Mouse (Mus musculus) liver, embryonic 13.5 days (tissue): Measurements from ENCODE around the gene Rhox3g. TPM values are rescaled to one million over a fixed set of nuclear protein-coding genes. Genes with fewer than 3 reads are reported as not detected.
"Not testable (repeated sequence)": the region's sequence is repeated elsewhere in the genome, so short reads cannot be mapped to it uniquely, and the experiment has no call there.

Experiments used
- ATAC-seq: fragments of 200-750 bp; cut with Nextera tagmentation; 2 replicates; pipeline ENCODE4 v1.8.0; 2017; ENCODE audit warnings: low read depth, mild to moderate bottlenecking, moderate number of reproducible peaks, moderate library complexity
- DNase-seq: peaks from one replicate; pipeline ENCODE4 v3.0.0; 2022
- H3K27ac ChIP-seq: fragments of 300-500 bp; sonication (generic); 2 replicates; pipeline ENCODE4 v1.5.1; 2015; ENCODE audit warnings: moderate library complexity, mild to moderate bottlenecking, inconsistent platforms
- H3K27me3 ChIP-seq: fragments of 300-500 bp; sonication (generic); 2 replicates; pipeline ENCODE4 v1.6.1; 2015; ENCODE audit warnings: mild to moderate bottlenecking, inconsistent platforms
- H3K36me3 ChIP-seq: fragments of 300-500 bp; sonication (generic); 2 replicates; pipeline ENCODE4 v1.6.1; 2015; ENCODE audit warnings: mild to moderate bottlenecking, inconsistent platforms
- H3K4me1 ChIP-seq: fragments of 300-500 bp; sonication (generic); replicated peaks from 2 replicates; pipeline ENCODE4 v1.6.1; 2015; ENCODE audit warnings: inconsistent platforms
- H3K4me2 ChIP-seq: fragments of 300-500 bp; sonication (generic); 2 replicates; pipeline ENCODE4 v1.6.1; 2015; ENCODE audit warnings: inconsistent platforms, mild to moderate bottlenecking, moderate library complexity
- H3K4me3 ChIP-seq: fragments of 300-500 bp; sonication (generic); replicated peaks from 2 replicates; pipeline ENCODE4 v1.5.1; 2015; ENCODE audit warnings: mild to moderate bottlenecking, inconsistent platforms
- H3K9ac ChIP-seq: fragments of 300-500 bp; sonication (generic); 2 replicates; pipeline ENCODE4 v1.6.1; 2015; ENCODE audit warnings: mild to moderate bottlenecking, inconsistent platforms
- H3K9me3 ChIP-seq: fragments of 300-500 bp; sonication (generic); replicated peaks from 2 replicates; pipeline ENCODE4 v1.6.1; 2016; ENCODE audit warnings: inconsistent platforms
- WGBS: fragments of 180-500 bp; shearing (Covaris S2); methylation state at CpG from one replicate; pipeline ENCODE4 v1.1.7; 2015; ENCODE audit not compliant: insufficient replicate concordance; 5-methylcytosine and 5-hydroxymethylcytosine counted together
- polyA plus RNA-seq: library from polyadenylated mRNA; unstranded; fragments of >200 nt; fragmentation: Nextera tagmentation; extraction: Ambion mirVana; gene quantifications from 2 replicates; pipeline ENCODE4 v1.2.1, GENCODE M21; 2015

The Rhox3g gene
- not detected in 2 replicates for polyA plus RNA-seq

DNA sequence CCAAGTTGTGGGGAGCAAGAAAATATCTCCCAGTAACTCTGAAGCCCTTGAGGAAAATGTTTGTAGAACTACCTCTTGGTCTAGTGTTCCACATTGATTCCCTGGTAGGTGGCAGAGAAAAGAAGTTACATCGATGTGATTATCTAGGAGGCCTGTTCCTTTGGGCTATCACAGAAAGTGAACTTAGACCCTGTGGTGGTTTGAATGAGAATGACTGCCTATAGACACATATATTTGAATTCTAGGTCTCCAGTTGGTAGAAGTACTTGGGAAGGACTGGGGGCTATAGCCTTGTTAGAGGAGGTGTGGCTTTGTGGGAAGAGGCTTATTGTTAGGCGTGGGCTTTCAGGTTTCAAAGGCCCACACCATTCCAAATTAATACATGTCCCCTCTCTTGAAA lies at the start of gene Rhox3g:
Rhox3g (minus strand) TSS at position 101 of the 400 bp plus-strand sequence.
- not testable (repeated sequence) for H3K4me3 ChIP-seq

DNA sequence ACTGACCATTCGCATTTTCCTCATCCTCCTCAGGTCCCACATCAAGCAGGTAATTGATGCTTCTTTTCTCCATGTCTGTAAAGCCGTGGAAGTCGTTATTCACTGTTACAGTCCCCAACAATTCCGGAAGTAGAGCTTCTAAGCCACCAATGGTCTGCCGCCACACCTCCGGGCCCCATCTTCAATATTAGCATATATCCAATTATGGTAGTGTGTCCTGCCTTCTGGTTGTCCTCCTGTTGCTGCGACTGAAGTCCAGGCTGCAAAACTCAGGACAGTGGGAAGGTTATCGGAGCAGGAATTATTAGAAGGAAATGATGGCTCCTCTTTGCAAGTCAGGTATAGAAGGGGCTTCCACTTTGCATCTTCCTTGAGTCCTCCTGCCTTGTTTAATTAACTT lies 44.8 kb upstream of the Rhox3g start, which contains the start of gene Rhox2h:
Rhox2h (minus strand) TSS at position 101 of the 400 bp plus-strand sequence.
- not testable (repeated sequence) for H3K4me3 ChIP-seq, H3K27ac ChIP-seq, DNase-seq, H3K36me3 ChIP-seq, ATAC-seq, H3K27me3 ChIP-seq, H3K9ac ChIP-seq, H3K4me2 ChIP-seq, H3K4me1 ChIP-seq, H3K9me3 ChIP-seq
- WGBS: 74% methylated on average over 8 of the region's 8 CpGs

More for the DNA sequence above, at the start of gene Rhox3g:
- not testable (repeated sequence) for ATAC-seq, H3K27ac ChIP-seq, H3K4me2 ChIP-seq, DNase-seq, H3K27me3 ChIP-seq, H3K36me3 ChIP-seq, H3K9me3 ChIP-seq, H3K9ac ChIP-seq, H3K4me1 ChIP-seq
- 73% methylated on average over 2 of the region's 2 CpGs for WGBS

DNA sequence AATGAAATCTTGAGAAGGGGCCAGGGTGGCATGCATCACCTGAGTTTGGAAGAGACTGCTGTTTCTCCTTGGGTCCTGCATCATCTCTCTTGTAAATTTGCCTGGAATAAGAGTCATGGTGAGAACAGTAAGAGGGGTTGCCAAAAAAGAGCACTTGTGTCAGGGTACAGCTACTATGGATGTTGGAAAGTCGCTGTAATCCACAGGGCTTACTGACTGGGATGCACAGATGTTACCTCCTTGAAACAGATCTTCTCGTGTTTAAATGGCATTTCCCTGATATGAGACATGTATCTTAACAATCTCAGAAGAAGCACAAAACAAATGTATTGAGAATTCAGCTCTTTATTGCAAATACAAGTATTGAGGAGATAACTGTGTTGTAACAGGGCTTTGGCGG lies 40.3 kb upstream of the Rhox3g start, which contains the start of gene Rhox3h:
Rhox3h (minus strand) TSS at position 101 of the 400 bp plus-strand sequence.
- 71% methylated on average over 1 of the region's 3 CpGs for WGBS
- H3K4me3 ChIP-seq, H3K4me1 ChIP-seq, H3K4me2 ChIP-seq, H3K36me3 ChIP-seq, H3K9ac ChIP-seq, DNase-seq, ATAC-seq, H3K27me3 ChIP-seq, H3K27ac ChIP-seq, H3K9me3 ChIP-seq: not testable (repeated sequence)

DNA sequence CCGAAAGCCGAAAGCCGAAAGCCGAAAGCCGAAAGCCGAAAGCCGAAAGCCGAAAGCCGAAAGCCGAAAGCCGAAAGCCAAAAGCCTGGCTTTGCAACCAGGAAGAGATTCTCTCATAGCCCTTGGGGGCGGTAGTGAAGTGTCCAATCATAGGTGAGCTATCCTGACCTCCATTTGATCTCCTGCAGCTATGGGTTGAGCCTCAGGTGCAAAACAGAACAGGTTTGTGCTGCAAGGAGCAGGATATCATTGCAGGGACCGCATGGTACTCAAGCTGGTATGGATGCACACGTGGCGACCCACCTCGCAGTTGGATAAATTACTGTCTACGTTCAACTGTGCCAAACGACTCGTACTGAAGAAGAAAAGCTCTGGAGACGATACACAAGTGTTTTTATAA lies 22.8 kb upstream of the Rhox3g start, which contains the start of gene Rhox4g:
Rhox4g (minus strand) TSS at position 101 of the 400 bp plus-strand sequence.
- not testable (repeated sequence) for H3K27me3 ChIP-seq, ATAC-seq, H3K27ac ChIP-seq, H3K9ac ChIP-seq, DNase-seq, H3K9me3 ChIP-seq, H3K4me2 ChIP-seq, H3K4me3 ChIP-seq, H3K36me3 ChIP-seq, H3K4me1 ChIP-seq
- 82% methylated on average over 18 of the region's 20 CpGs for WGBS

DNA sequence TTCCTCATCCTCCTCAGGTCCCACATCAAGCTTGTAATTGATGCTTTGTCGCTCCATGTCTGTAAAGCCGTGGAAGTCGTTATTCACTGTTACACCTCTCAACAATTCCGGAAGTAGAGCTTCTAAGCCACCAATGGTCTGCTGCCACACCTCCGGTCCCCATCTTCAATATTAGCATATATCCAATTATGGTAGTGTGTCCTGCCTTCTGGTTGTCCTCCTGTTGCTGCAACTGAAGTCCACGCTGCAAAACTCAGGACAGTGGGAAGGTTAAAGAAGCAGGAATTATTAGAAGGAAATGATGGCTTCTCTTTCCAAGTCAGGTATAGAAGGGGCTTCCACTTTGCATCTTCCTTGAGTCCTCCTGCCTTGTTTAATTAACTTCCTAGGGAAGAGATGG lies 15.0 kb upstream of the Rhox3g start, which contains the start of gene Rhox2g:
Rhox2g (minus strand) TSS at position 101 of the 400 bp plus-strand sequence.
- H3K9me3 ChIP-seq, H3K27me3 ChIP-seq, H3K4me1 ChIP-seq, H3K4me2 ChIP-seq, DNase-seq, H3K36me3 ChIP-seq, ATAC-seq, H3K27ac ChIP-seq, H3K4me3 ChIP-seq, H3K9ac ChIP-seq: not testable (repeated sequence)
- WGBS: 69% methylated on average over 6 of the region's 6 CpGs

DNA sequence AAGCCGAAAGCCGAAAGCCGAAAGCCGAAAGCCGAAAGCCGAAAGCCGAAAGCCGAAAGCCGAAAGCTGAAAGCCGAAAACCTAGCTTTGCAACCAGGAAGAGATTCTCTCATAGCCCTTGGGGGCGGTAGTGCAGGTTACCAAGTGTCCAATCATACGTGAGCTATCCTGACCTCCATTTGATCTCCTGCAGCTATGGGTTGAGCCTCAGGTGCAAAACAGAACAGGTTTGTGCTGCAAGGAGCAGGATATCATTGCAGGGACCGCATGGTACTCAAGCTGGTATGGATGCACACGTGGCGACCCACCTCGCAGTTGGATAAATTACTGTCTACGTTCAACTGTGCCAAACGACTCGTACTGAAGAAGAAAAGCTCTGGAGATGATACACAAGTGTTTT lies 20.8 kb downstream of the Rhox3g start, which contains the start of gene Rhox4f:
Rhox4f (minus strand) TSS at position 101 of the 400 bp plus-strand sequence.
- 85% methylated on average over 16 of the region's 19 CpGs for WGBS
- H3K4me2 ChIP-seq, H3K36me3 ChIP-seq, H3K27ac ChIP-seq, ATAC-seq, DNase-seq, H3K9ac ChIP-seq, H3K27me3 ChIP-seq, H3K9me3 ChIP-seq, H3K4me1 ChIP-seq, H3K4me3 ChIP-seq: not testable (repeated sequence)

DNA sequence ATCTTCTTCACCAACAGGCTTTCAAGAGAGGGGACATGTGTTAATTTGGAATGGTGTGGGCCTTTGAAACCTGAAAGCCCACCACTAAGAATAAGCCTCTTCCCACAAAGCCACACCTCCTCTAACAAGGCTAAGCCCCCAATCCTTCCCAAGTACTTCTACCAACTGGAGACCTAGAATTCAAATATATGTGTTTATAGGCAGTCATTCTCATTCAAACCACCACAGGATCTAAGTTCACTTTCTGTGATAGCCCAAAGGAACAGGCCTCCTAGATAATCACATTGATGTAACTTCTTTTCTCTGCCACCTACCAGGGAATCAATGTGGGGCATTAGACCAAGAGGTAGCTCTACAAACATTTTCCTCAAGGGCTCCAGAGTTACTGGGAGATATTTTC lies 47.7 kb downstream of the Rhox3g start, which contains the start of gene Rhox3f:
Rhox3f (plus strand) TSS at position 301 of the 400 bp plus-strand sequence.
- not testable (repeated sequence) for H3K36me3 ChIP-seq, H3K9ac ChIP-seq, H3K4me3 ChIP-seq, H3K27me3 ChIP-seq, ATAC-seq, DNase-seq, H3K9me3 ChIP-seq, H3K27ac ChIP-seq, H3K4me1 ChIP-seq, H3K4me2 ChIP-seq

Other genes with a start within 250 kb of the Rhox3g start
- gene Rhox3a2, start 248.6 kb downstream of the Rhox3g start, polyA plus RNA-seq: not detected in 2 replicates
- gene Rhox4a2, start 237.8 kb downstream of the Rhox3g start, polyA plus RNA-seq: not detected in 2 replicates
- gene Rhox2b, start 216.5 kb downstream of the Rhox3g start, polyA plus RNA-seq: not detected in 2 replicates
- gene Rhox4b, start 196.1 kb downstream of the Rhox3g start, polyA plus RNA-seq: not detected in 2 replicates
- not detected in 2 replicates for gene Rhox2c, start 174.9 kb downstream of the Rhox3g start, polyA plus RNA-seq
- not detected in 2 replicates for gene Rhox3c, start 170.0 kb downstream of the Rhox3g start, polyA plus RNA-seq
- not detected in 2 replicates for gene Rhox4c, start 148.3 kb downstream of the Rhox3g start, polyA plus RNA-seq
- not detected in 2 replicates for gene Rhox2d, start 135.2 kb downstream of the Rhox3g start, polyA plus RNA-seq
- not detected in 2 replicates for gene Rhox4d, start 114.3 kb downstream of the Rhox3g start, polyA plus RNA-seq
- gene Rhox2e, start 98.2 kb downstream of the Rhox3g start, polyA plus RNA-seq: not detected in 2 replicates
- not detected in 2 replicates for gene Rhox3e, start 86.6 kb downstream of the Rhox3g start, polyA plus RNA-seq
- gene Rhox4e, start 71.2 kb downstream of the Rhox3g start, polyA plus RNA-seq: not detected in 2 replicates
- gene Rhox2f, start 57.2 kb downstream of the Rhox3g start, polyA plus RNA-seq: not detected in 2 replicates
- not detected in 2 replicates for gene Rhox3f, start 47.6 kb downstream of the Rhox3g start, polyA plus RNA-seq
- not detected in 2 replicates for gene Rhox4f, start 20.9 kb downstream of the Rhox3g start, polyA plus RNA-seq
- not detected in 2 replicates for gene Rhox2g, start 14.9 kb upstream of the Rhox3g start, polyA plus RNA-seq
- not detected in 2 replicates for gene Rhox4g, start 22.7 kb upstream of the Rhox3g start, polyA plus RNA-seq
- not detected in 2 replicates for gene Rhox3h, start 40.2 kb upstream of the Rhox3g start, polyA plus RNA-seq
- not detected in 2 replicates for gene Rhox2h, start 44.7 kb upstream of the Rhox3g start, polyA plus RNA-seq
- 3.1 and 3.2 TPM in 2 replicates for gene Rhox5, start 176.2 kb upstream of the Rhox3g start, polyA plus RNA-seq
- not detected in 2 replicates for gene Rhox6, start 198.3 kb upstream of the Rhox3g start, polyA plus RNA-seq
- not detected in 2 replicates for gene Rhox7a, start 203.1 kb upstream of the Rhox3g start, polyA plus RNA-seq